Mouse (Mus musculus): ENCODE data around the gene Nr2f1. TPM values are rescaled to one million over a fixed set of nuclear protein-coding genes. Genes with fewer than 3 reads are reported as not detected.

Gene Nr2f1
- polyA plus RNA-seq, 1 experiment from 2014 or later: 5.2 TPM

GRCm38 (mm10) chr13:78178771-78179170, 20.8 kb downstream of the Nr2f1 start:
- Histone ChIP-seq H3K4me2 (ENCODE audit: low read length) (no peak overlapping the region), H3K4me3 (ENCODE audit: low read depth, low read length) (no peak overlapping the region), H3K9ac (ENCODE audit: low read length) (no peak overlapping the region), H3K36me3 (ENCODE audit: control insufficient read depth, insufficient read depth, low read length) (no peaks in the 10 kb centered on the region), H3K9me3 (ENCODE audit: control insufficient read depth, low read length) (no peaks in the 10 kb centered on the region), H3K27ac (ENCODE audit: low read depth) (no peak overlapping the region), H3K4me1 (replicated peaks; ENCODE audit: control insufficient read depth, insufficient read depth, low read length) (peaks cover 6% of the 10 kb centered on the region), H3K27me3 (replicated peaks; ENCODE audit: control insufficient read depth, insufficient read depth, low read length) (peaks cover 99% of the 10 kb centered on the region)
- DNase-seq (ENCODE audit: low spot score) (no peak), ATAC-seq (replicated peaks; ENCODE audit: low FRiP score, low TSS enrichment, low read depth) (no peak)
- 12% methylated on average over 5 of the region's 5 CpGs for WGBS

DNA sequence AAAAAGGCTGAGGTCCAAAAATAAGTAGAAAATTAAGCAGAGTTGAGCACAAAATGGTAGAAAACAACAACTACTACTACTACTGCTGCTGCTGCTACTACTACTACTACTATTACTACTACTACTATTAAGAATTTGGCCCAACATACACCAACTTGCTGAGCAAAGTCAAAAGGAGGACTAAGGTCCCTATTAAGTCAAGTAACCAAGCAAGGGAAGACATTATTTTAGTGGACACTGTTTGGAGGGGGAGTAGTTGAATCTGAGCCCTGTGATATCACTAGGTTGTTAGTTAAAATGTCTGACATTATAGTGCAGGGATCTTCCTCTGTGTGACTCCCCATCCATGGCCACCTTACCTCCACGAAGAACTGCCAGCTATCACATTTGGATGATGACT, 21.5 kb downstream of the Nr2f1 start:
- Histone ChIP-seq H3K4me3 (ENCODE audit: low read depth, low read length) (no peak overlapping the region), H3K4me1 (replicated peaks; ENCODE audit: control insufficient read depth, insufficient read depth, low read length) (peaks cover 6% of the 10 kb centered on the region), H3K9ac (ENCODE audit: low read length) (no peak overlapping the region), H3K36me3 (ENCODE audit: control insufficient read depth, insufficient read depth, low read length) (no peaks in the 10 kb centered on the region), H3K27ac (ENCODE audit: low read depth) (no peak overlapping the region), H3K9me3 (ENCODE audit: control insufficient read depth, low read length) (no peaks in the 10 kb centered on the region), H3K4me2 (ENCODE audit: low read length) (no peak overlapping the region), H3K27me3 (replicated peaks; ENCODE audit: control insufficient read depth, insufficient read depth, low read length) (peaks cover 99% of the 10 kb centered on the region)
- 3% methylated on average over 1 of the region's 1 CpGs for WGBS
- no peak for DNase-seq (ENCODE audit: low spot score)
- ATAC-seq (replicated peaks; ENCODE audit: low FRiP score, low TSS enrichment, low read depth): no peak

GRCm38 (mm10) chr13:78177381-78177950, 22.1 kb downstream of the Nr2f1 start:
- no peaks in the 10 kb centered on the region for H3K36me3 ChIP-seq (ENCODE audit: control insufficient read depth, insufficient read depth, low read length)
- no peak overlapping the region for H3K27ac ChIP-seq (ENCODE audit: low read depth)
- H3K9ac ChIP-seq (ENCODE audit: low read length): no peak overlapping the region
- H3K9me3 ChIP-seq (ENCODE audit: control insufficient read depth, low read length): no peaks in the 10 kb centered on the region
- 4% methylated on average over 5 of the region's 5 CpGs for WGBS
- ATAC-seq (replicated peaks; ENCODE audit: low FRiP score, low TSS enrichment, low read depth) (no peak), DNase-seq (ENCODE audit: low spot score) (no peak)
- peaks cover 99% of the 10 kb centered on the region for H3K27me3 ChIP-seq (replicated peaks; ENCODE audit: control insufficient read depth, insufficient read depth, low read length)
- no peak overlapping the region for H3K4me2 ChIP-seq (ENCODE audit: low read length)
- no peak overlapping the region for H3K4me3 ChIP-seq (ENCODE audit: low read depth, low read length)
- H3K4me1 ChIP-seq (replicated peaks; ENCODE audit: control insufficient read depth, insufficient read depth, low read length): peaks cover 6% of the 10 kb centered on the region

DNA sequence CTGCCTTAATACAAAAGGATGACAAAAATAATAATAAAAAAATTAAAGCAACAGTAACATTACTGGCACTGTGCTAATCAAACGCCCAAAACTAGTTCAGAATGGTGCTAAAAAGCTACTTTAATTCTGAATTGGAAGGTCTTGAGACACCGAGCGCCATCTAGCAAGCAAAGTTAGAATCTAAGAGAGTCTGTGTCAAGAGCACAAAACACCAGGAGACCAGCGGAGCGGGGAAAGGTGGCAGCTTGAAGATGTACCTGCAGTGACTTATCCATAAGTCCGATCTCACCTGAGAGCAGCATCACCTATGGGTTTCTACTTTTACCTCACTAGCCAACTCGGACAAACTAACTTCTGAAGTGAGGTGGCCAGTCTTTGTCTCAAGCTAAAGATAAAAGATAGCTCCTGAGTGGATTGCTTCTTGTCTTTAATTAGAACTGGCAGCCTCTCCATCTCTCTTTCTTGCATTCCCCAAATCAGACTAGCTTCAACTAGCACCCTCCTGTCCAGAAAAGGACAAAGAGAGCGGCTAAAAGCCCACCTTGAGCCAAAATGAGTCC, 23.7 kb downstream of the Nr2f1 start:
- Histone ChIP-seq H3K4me3 (ENCODE audit: low read depth, low read length) (no peak overlapping the region), H3K27ac (ENCODE audit: low read depth) (no peak overlapping the region), H3K36me3 (ENCODE audit: control insufficient read depth, insufficient read depth, low read length) (no peaks in the 10 kb centered on the region), H3K4me1 (replicated peaks; ENCODE audit: control insufficient read depth, insufficient read depth, low read length) (peaks cover under 1% of the 10 kb centered on the region), H3K9ac (ENCODE audit: low read length) (no peak overlapping the region), H3K27me3 (replicated peaks; ENCODE audit: control insufficient read depth, insufficient read depth, low read length) (peaks cover 97% of the 10 kb centered on the region), H3K4me2 (ENCODE audit: low read length) (no peak overlapping the region), H3K9me3 (ENCODE audit: control insufficient read depth, low read length) (no peaks in the 10 kb centered on the region)
- ATAC-seq (replicated peaks; ENCODE audit: low FRiP score, low TSS enrichment, low read depth) (no peak), DNase-seq (ENCODE audit: low spot score) (no peak)
- 3% methylated on average over 8 of the region's 8 CpGs for WGBS

GRCm38 (mm10) chr13:78174891-78175290, 24.7 kb downstream of the Nr2f1 start:
- ATAC-seq (replicated peaks; ENCODE audit: low FRiP score, low TSS enrichment, low read depth) (no peak), DNase-seq (ENCODE audit: low spot score) (no peak)
- Histone ChIP-seq H3K27me3 (replicated peaks; ENCODE audit: control insufficient read depth, insufficient read depth, low read length) (peaks cover 96% of the 10 kb centered on the region), H3K4me3 (ENCODE audit: low read depth, low read length) (no peak overlapping the region), H3K27ac (ENCODE audit: low read depth) (no peak overlapping the region), H3K9me3 (ENCODE audit: control insufficient read depth, low read length) (no peaks in the 10 kb centered on the region), H3K9ac (ENCODE audit: low read length) (no peak overlapping the region), H3K36me3 (ENCODE audit: control insufficient read depth, insufficient read depth, low read length) (no peaks in the 10 kb centered on the region), H3K4me2 (ENCODE audit: low read length) (no peak overlapping the region), H3K4me1 (replicated peaks; ENCODE audit: control insufficient read depth, insufficient read depth, low read length) (no peaks in the 10 kb centered on the region)
- WGBS: 9% methylated on average over 1 of the region's 1 CpGs

DNA sequence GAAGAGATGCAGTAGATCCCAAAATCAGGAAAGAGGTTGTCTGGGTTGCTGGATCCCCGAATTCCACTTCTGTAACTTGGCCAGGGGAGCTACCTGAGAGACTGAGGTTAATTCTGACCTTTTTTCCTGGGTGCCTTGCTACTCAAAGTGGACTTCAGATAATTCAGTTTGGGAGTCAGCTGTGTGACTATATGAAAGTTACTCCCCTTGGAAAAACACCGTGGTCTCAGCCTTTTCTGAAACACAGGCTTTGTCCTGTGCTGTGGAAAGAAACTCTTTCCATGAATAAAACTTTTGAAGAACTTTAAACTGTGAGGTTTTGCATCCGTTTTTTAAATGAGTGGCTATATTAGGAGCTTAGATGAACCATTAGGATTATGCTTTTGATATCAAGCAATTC, 25.4 kb downstream of the Nr2f1 start:
- Histone ChIP-seq H3K9ac (ENCODE audit: low read length) (no peak overlapping the region), H3K36me3 (ENCODE audit: control insufficient read depth, insufficient read depth, low read length) (no peaks in the 10 kb centered on the region), H3K4me2 (ENCODE audit: low read length) (no peak overlapping the region), H3K27me3 (replicated peaks; ENCODE audit: control insufficient read depth, insufficient read depth, low read length) (peaks cover 96% of the 10 kb centered on the region), H3K27ac (ENCODE audit: low read depth) (no peak overlapping the region), H3K4me3 (ENCODE audit: low read depth, low read length) (no peak overlapping the region), H3K4me1 (replicated peaks; ENCODE audit: control insufficient read depth, insufficient read depth, low read length) (no peaks in the 10 kb centered on the region), H3K9me3 (ENCODE audit: control insufficient read depth, low read length) (no peaks in the 10 kb centered on the region)
- ATAC-seq (replicated peaks; ENCODE audit: low FRiP score, low TSS enrichment, low read depth) (no peak), DNase-seq (ENCODE audit: low spot score) (no peak)
- WGBS: 3% methylated on average over 3 of the region's 3 CpGs

- H3K4me2 ChIP-seq (ENCODE audit: low read length): no peak overlapping the region
- WGBS: 4% methylated on average over 3 of the region's 3 CpGs
- H3K27me3 ChIP-seq (replicated peaks; ENCODE audit: control insufficient read depth, insufficient read depth, low read length): peaks cover 96% of the 10 kb centered on the region
- no peaks in the 10 kb centered on the region for H3K36me3 ChIP-seq (ENCODE audit: control insufficient read depth, insufficient read depth, low read length)
- DNase-seq (ENCODE audit: low spot score): no peak
- no peak overlapping the region for H3K4me3 ChIP-seq (ENCODE audit: low read depth, low read length)
- no peak overlapping the region for H3K27ac ChIP-seq (ENCODE audit: low read depth)
- ATAC-seq (replicated peaks; ENCODE audit: low FRiP score, low TSS enrichment, low read depth): no peak
- no peak overlapping the region for H3K9ac ChIP-seq (ENCODE audit: low read length)
- no peaks in the 10 kb centered on the region for H3K9me3 ChIP-seq (ENCODE audit: control insufficient read depth, low read length)
- H3K4me1 ChIP-seq (replicated peaks; ENCODE audit: control insufficient read depth, insufficient read depth, low read length): no peaks in the 10 kb centered on the region
These were observed 26.7 kb downstream of the Nr2f1 start for GRCm38 (mm10) chr13:78172861-78173260.

- H3K9me3 ChIP-seq (ENCODE audit: control insufficient read depth, low read length): no peaks in the 10 kb centered on the region
- no peak overlapping the region for H3K27ac ChIP-seq (ENCODE audit: low read depth)
- no peaks in the 10 kb centered on the region for H3K4me1 ChIP-seq (replicated peaks; ENCODE audit: control insufficient read depth, insufficient read depth, low read length)
- H3K4me2 ChIP-seq (ENCODE audit: low read length): no peak overlapping the region
- DNase-seq (ENCODE audit: low spot score): peak; percentile 55
- ATAC-seq (replicated peaks; ENCODE audit: low FRiP score, low TSS enrichment, low read depth): no peak
- no peaks in the 10 kb centered on the region for H3K36me3 ChIP-seq (ENCODE audit: control insufficient read depth, insufficient read depth, low read length)
- H3K27me3 ChIP-seq (replicated peaks; ENCODE audit: control insufficient read depth, insufficient read depth, low read length): peaks cover 97% of the 10 kb centered on the region
- 2% methylated on average over 17 of the region's 17 CpGs for WGBS
- no peak overlapping the region for H3K4me3 ChIP-seq (ENCODE audit: low read depth, low read length)
- H3K9ac ChIP-seq (ENCODE audit: low read length): no peak overlapping the region
These were observed 27.4 kb downstream of the Nr2f1 start for GRCm38 (mm10) chr13:78171984-78172636.

GRCm38 (mm10) chr13:78171320-78171719, 28.2 kb downstream of the Nr2f1 start:
- no peak for ATAC-seq (replicated peaks; ENCODE audit: low FRiP score, low TSS enrichment, low read depth)
- 3% methylated on average over 15 of the region's 15 CpGs for WGBS
- peaks cover 94% of the 10 kb centered on the region for H3K27me3 ChIP-seq (replicated peaks; ENCODE audit: control insufficient read depth, insufficient read depth, low read length)

More at GRCm38 (mm10) chr13:78171320-78171719, 28.2 kb downstream of the Nr2f1 start:
- Histone ChIP-seq H3K9ac (ENCODE audit: low read length) (no peak overlapping the region), H3K9me3 (ENCODE audit: control insufficient read depth, low read length) (no peaks in the 10 kb centered on the region), H3K4me2 (ENCODE audit: low read length) (no peak overlapping the region), H3K36me3 (ENCODE audit: control insufficient read depth, insufficient read depth, low read length) (no peaks in the 10 kb centered on the region), H3K4me1 (replicated peaks; ENCODE audit: control insufficient read depth, insufficient read depth, low read length) (no peaks in the 10 kb centered on the region), H3K27ac (ENCODE audit: low read depth) (no peak overlapping the region), H3K4me3 (ENCODE audit: low read depth, low read length) (no peak overlapping the region)
- peak; percentile 79 for DNase-seq (ENCODE audit: low spot score)

Data from intestine, embryonic 14.5 days (tissue).